Mouse (Mus musculus) thymus, adult 2 months (tissue): Measurements from ENCODE around the gene Tm4sf20.

Experiments
- CTCF ChIP-seq: fragments of 200-500 bp; IDR thresholded peaks from 2 replicates; pipeline ENCODE4 v1.5.1; 2012; ENCODE audit warnings: mild to moderate bottlenecking, control low read depth, low read length, moderate library complexity, borderline replicate concordance; ENCODE audit not compliant: control insufficient read depth, poor library complexity, insufficient read depth; ENCODE audit errors: extremely low read depth
- POLR2A ChIP-seq: fragments of 200-500 bp; IDR thresholded peaks from 2 replicates; pipeline ENCODE4 v1.6.1; 2012; ENCODE audit warnings: mild to moderate bottlenecking, low read length, control low read depth, moderate library complexity; ENCODE audit not compliant: control insufficient read depth, poor library complexity, insufficient read depth; ENCODE audit errors: extremely low read depth

DNA sequence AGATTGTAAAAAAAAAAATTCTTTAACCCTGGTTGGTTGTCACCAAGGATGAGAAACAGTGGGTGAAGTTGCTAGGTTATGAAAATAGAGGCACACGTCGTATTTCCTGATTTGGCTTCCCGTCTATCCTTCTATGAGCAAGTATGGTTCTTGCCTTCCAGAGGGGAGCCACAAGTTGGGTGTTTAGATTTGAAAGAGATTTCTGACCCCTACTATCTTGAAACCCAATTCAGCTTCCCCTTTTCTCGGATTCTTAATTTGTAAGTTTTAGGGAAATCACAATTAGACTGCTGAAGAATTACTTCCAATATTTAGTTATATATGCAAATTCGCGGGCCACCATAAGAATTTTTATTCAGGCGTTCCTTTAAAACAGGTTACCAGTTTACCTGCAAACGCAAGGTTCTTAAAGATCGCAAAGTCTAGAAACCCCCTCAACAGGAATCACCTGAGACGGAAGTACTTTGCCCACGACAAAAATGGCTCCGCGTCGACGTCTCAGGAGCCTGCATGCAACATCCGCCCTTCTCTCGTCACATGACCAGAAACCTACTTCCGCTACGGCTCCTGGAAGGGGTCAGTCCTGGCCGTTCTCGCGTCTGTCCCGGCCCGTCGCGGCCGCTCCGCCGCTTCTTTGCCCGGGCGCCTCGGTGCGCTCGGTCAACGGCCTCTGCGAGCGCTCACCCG lies 43.8 kb downstream of the Tm4sf20 start, which contains the start of gene Mff:
- TF ChIP-seq POLR2A = peak; percentile 52; the same call in 1 of the 2 replicates
- TF ChIP-seq CTCF = no peak
